Mouse (Mus musculus): ENCODE measurements around the gene Galk1.
A peak's percentile ranks its signal among the peaks of the same experiment; 100 is the strongest.

Galk1 gene

GRCm38 (mm10) chr11:116012262-116012947, at the start of gene Galk1:
Gene Galk1 (minus strand): TSS chr11:116012719.
- Histone ChIP-seq H3K36me3 (ENCODE audit: control insufficient read depth, insufficient read depth, low read length, poor library complexity, severe bottlenecking) (peaks cover 2% of the 10 kb centered on the region; the same call in 1 of the 2 replicates), H3K27me3 (ENCODE audit: control insufficient read depth, insufficient read depth, low read length, poor library complexity, severe bottlenecking) (no peaks in the 10 kb centered on the region)
- DNase-seq (ENCODE audit: low read depth, low spot score), result peak; percentile 93

GRCm38 (mm10) chr11:116061641-116062415, 49.3 kb upstream of the Galk1 start:
- no peaks in the 10 kb centered on the region for H3K27me3 ChIP-seq (ENCODE audit: control insufficient read depth, insufficient read depth, low read length, poor library complexity, severe bottlenecking)
- H3K36me3 ChIP-seq (ENCODE audit: control insufficient read depth, insufficient read depth, low read length, poor library complexity, severe bottlenecking), result peaks cover 5% of the 10 kb centered on the region
- no peak for DNase-seq (ENCODE audit: low read depth, low spot score)

- DNase-seq (ENCODE audit: low read depth, low spot score), result no peak
- Histone ChIP-seq H3K27me3 (ENCODE audit: control insufficient read depth, insufficient read depth, low read length, poor library complexity, severe bottlenecking) (no peaks in the 10 kb centered on the region), H3K36me3 (ENCODE audit: control insufficient read depth, insufficient read depth, low read length, poor library complexity, severe bottlenecking) (peaks cover 6% of the 10 kb centered on the region)
Measured at GRCm38 (mm10) chr11:116060596-116060995, 48.1 kb upstream of the Galk1 start.

- no peaks in the 10 kb centered on the region for H3K27me3 ChIP-seq (ENCODE audit: control insufficient read depth, insufficient read depth, low read length, poor library complexity, severe bottlenecking)
- DNase-seq (ENCODE audit: low read depth, low spot score), result no peak
- peaks cover 8% of the 10 kb centered on the region for H3K36me3 ChIP-seq (ENCODE audit: control insufficient read depth, insufficient read depth, low read length, poor library complexity, severe bottlenecking)
Measured at GRCm38 (mm10) chr11:116059691-116060025, 47.1 kb upstream of the Galk1 start.

- Histone ChIP-seq H3K36me3 (ENCODE audit: control insufficient read depth, insufficient read depth, low read length, poor library complexity, severe bottlenecking) (peaks cover 10% of the 10 kb centered on the region), H3K27me3 (ENCODE audit: control insufficient read depth, insufficient read depth, low read length, poor library complexity, severe bottlenecking) (no peaks in the 10 kb centered on the region)
- no peak for DNase-seq (ENCODE audit: low read depth, low spot score)
Measured at GRCm38 (mm10) chr11:116058868-116059690, 46.6 kb upstream of the Galk1 start.

DNA sequence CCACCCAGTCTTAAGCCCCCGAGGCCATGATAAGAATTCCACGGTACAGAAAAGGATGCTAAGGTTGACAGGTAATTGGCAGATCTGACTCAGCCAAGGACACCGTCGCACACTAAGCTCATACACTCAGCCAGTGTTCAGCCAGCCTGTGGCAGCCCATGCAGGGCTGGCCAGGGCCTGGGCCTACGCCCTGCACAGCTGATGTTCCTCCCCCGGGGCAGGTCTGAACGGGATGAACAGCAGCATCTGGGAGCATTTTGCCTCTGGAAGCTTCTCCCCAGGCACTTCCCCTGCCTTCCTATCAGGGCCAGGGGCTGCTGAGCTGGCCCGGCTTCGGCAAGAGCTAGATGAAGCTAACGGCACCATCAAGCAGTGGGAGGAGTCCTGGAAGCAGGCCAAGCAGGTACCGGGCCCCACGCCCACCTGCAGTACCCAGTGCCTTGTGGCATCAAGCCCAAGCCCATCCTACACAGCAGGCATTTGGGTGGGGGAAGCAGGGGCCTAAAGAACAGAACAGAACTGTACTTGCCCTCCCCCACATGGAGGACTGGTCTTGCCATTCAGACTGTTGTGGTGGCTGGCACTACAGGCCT, 45.6 kb upstream of the Galk1 start:
- H3K36me3 ChIP-seq (ENCODE audit: control insufficient read depth, insufficient read depth, low read length, poor library complexity, severe bottlenecking), result peaks cover 10% of the 10 kb centered on the region
- H3K27me3 ChIP-seq (ENCODE audit: control insufficient read depth, insufficient read depth, low read length, poor library complexity, severe bottlenecking), result no peaks in the 10 kb centered on the region
- no peak for DNase-seq (ENCODE audit: low read depth, low spot score)

GRCm38 (mm10) chr11:116057237-116057881, 44.8 kb upstream of the Galk1 start:
- Histone ChIP-seq H3K27me3 (ENCODE audit: control insufficient read depth, insufficient read depth, low read length, poor library complexity, severe bottlenecking) (no peaks in the 10 kb centered on the region), H3K36me3 (ENCODE audit: control insufficient read depth, insufficient read depth, low read length, poor library complexity, severe bottlenecking) (peaks cover 13% of the 10 kb centered on the region)
- DNase-seq (ENCODE audit: low read depth, low spot score), result no peak

GRCm38 (mm10) chr11:116055873-116056272, 43.4 kb upstream of the Galk1 start:
- Histone ChIP-seq H3K36me3 (ENCODE audit: control insufficient read depth, insufficient read depth, low read length, poor library complexity, severe bottlenecking) (peaks cover 13% of the 10 kb centered on the region), H3K27me3 (ENCODE audit: control insufficient read depth, insufficient read depth, low read length, poor library complexity, severe bottlenecking) (no peaks in the 10 kb centered on the region)
- DNase-seq (ENCODE audit: low read depth, low spot score), result no peak

DNA sequence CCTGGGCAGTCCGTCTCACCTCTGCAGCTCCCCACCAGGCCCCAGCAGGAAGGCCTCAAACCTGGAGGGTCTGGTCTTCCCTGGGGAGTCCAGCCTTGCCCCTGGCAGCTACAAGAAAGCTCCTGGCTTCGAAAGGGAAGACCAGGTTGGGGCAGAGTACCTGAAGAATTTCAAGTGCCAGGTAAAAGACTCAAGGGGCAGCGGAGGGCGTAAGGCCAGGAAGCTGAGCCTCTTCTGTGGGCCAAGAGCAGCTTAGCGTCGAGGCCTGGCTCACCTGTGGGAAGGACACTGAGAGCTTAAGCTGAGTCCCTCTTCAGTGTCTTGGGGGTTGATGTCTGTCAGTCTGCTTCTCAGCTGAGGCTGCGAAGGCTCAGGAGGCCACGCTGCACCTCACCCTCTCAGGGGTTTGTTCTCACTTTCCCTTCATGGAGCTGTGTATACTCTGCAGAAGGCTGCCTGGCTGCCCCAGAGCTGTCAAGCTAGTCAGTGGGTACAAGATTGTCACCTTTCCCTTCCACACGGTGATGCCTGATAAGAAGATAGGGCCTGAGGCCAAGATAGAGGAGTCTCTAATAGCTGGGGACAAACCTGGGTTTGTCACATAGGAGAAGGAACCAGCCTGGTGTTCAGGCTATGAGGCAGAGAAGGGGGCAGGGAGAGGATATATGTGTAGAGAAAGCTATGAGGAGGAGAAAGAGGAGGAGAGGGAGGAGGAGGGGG, 41.2 kb upstream of the Galk1 start:
- no peak for DNase-seq (ENCODE audit: low read depth, low spot score)
- peaks cover 16% of the 10 kb centered on the region for H3K36me3 ChIP-seq (ENCODE audit: control insufficient read depth, insufficient read depth, low read length, poor library complexity, severe bottlenecking)
- no peaks in the 10 kb centered on the region for H3K27me3 ChIP-seq (ENCODE audit: control insufficient read depth, insufficient read depth, low read length, poor library complexity, severe bottlenecking)

DNA sequence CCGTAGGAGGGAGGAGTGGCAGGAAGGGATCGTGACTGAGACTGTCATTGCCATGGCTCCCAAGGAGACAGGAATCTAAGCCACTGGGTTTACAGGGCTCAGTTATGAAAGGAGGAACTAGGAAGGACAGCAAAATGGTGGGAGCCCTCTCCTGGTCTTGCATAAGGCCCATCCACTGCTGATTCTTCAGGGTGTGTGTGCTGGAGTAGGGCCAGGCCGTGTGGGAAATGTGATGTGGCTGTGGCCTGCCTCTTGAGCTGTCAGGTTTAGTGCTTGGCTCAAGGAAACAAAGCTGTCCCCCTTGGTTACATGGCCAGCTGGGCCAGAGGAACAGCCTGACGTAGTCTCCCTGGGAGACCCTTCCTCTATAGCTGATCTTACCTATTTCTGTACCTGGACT, 37.7 kb upstream of the Galk1 start:
- DNase-seq (ENCODE audit: low read depth, low spot score), result no peak
- Histone ChIP-seq H3K27me3 (ENCODE audit: control insufficient read depth, insufficient read depth, low read length, poor library complexity, severe bottlenecking) (no peaks in the 10 kb centered on the region), H3K36me3 (ENCODE audit: control insufficient read depth, insufficient read depth, low read length, poor library complexity, severe bottlenecking) (peaks cover 16% of the 10 kb centered on the region)

DNA sequence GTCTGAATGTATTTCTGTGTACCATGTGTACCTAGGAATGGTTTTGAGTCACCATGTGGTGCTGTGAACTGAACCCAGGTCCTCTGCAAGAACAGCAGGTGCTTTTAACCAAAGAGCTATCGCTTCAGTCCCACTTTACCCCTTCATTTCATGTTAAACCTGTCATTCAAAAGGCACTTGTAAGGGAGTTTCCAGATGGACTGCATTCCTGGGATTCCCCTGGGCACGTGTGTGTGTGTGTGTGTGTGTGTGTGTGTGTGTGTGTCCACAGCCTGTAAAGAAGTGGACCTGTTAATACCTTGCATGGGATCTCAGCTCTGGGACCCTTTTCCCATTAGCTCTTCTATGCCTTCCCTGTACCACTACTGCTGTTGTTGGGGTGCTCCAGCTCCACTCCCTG, 37.1 kb upstream of the Galk1 start:
- Histone ChIP-seq H3K27me3 (ENCODE audit: control insufficient read depth, insufficient read depth, low read length, poor library complexity, severe bottlenecking) (no peaks in the 10 kb centered on the region), H3K36me3 (ENCODE audit: control insufficient read depth, insufficient read depth, low read length, poor library complexity, severe bottlenecking) (peaks cover 16% of the 10 kb centered on the region)
- DNase-seq (ENCODE audit: low read depth, low spot score), result no peak

- Histone ChIP-seq H3K27me3 (ENCODE audit: control insufficient read depth, insufficient read depth, low read length, poor library complexity, severe bottlenecking) (no peaks in the 10 kb centered on the region), H3K36me3 (ENCODE audit: control insufficient read depth, insufficient read depth, low read length, poor library complexity, severe bottlenecking) (peaks cover 11% of the 10 kb centered on the region)
- no peak for DNase-seq (ENCODE audit: low read depth, low spot score)
Measured at GRCm38 (mm10) chr11:116045173-116045572, 32.7 kb upstream of the Galk1 start.

DNA sequence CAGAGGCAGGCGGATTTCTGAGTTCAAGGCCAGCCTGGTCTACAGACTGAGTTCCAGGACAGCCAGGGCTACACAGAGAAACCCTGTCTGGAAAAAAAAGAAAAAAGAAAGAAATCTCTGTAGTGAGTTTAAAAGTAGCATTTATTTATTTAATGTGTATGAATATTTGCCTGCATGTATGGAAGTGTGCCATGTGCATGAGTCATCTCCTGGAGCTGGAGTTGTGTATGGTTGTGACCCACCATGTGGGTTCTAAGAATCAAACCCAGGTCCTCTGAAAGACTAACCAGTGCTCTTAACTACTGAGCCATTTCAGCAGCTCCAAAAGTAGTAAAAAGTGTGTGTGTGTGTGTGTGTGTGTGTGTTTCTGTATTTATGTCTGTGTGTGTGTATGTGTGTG, 30.8 kb upstream of the Galk1 start:
- Histone ChIP-seq H3K36me3 (ENCODE audit: control insufficient read depth, insufficient read depth, low read length, poor library complexity, severe bottlenecking) (peaks cover 2% of the 10 kb centered on the region), H3K27me3 (ENCODE audit: control insufficient read depth, insufficient read depth, low read length, poor library complexity, severe bottlenecking) (no peaks in the 10 kb centered on the region)
- DNase-seq (ENCODE audit: low read depth, low spot score), result no peak

Measured in splenic B cell, adult 2 months (primary cell).